Mouse (Mus musculus) lung, postnatal 10 days (tissue): ENCODE results near the gene Pdxk.
"Not testable (repeated sequence)": the region's sequence is repeated elsewhere in the genome, so short reads cannot be mapped to it uniquely, and the experiment has no call there.

ENCODE experiments used
- DNase-seq: peaks from one replicate; pipeline ENCODE4 v3.0.0; 2021

Gene Pdxk

DNA sequence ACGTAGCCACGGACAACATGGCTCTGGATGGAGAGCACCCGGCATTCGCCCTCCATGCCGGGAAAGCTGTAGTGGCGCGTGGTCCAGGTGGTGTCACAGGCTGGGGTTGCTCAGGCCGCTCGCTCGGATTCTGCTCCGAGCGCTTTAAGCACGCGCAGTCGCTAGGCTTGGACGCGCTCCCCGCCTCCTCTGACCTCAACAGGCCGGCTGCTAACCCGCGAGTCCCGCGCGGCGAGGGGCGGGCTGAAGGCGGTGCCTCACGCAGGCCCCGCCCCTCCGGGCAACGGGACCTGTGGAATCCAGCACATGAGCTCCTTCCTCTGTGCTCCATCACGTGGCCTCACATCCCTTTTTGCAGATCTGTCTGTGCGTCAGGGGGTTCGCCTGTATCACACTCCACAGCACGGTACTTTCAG lies at the start of gene Pdxk:
Pdxk (minus strand) TSS at position 184 of the 416 bp plus-strand sequence.
- DNase-seq: peak; percentile 94

DNA sequence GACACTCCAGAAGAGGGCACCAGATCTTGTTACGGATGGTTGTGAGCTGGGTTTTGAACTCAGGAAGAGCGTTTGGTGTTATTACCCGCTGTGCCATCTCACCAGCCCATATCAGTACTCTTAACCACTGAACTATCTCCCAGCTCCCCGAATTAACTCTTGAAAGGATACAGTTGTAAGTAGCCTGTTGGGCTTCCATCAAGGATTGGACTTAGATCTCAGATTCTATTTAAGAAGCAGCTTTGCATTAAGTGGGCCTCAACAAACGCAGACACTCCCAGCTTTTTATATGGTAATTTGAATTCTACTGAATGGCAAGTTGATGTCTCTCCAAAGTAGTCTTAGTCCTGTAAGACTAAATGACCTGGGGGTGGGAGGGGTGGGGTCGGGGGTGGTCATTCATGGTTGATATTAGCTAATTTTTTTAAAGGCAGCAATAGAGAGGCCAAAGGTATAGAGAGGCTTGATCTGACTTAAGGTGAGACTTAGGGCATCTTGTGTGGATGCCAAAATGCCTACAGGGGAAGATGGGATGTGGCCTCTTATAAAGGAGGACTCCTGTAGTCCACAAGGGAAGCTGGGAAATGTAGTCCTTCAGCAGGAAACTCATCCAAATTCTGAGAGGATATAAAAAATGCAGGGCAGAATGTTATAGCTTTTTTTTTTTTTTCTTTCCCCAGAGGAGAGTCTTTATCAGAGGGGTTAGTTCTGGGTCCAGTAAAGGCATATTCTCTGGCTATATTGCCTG lies 38.4 kb upstream of the Pdxk start:
- no peak for DNase-seq

- DNase-seq: peak; percentile 86
Observed at GRCm38 (mm10) chr10:78487431-78488086, 22.8 kb upstream of the Pdxk start.

- DNase-seq: no peak
Observed at GRCm38 (mm10) chr10:78486871-78487270, 22.1 kb upstream of the Pdxk start.

DNA sequence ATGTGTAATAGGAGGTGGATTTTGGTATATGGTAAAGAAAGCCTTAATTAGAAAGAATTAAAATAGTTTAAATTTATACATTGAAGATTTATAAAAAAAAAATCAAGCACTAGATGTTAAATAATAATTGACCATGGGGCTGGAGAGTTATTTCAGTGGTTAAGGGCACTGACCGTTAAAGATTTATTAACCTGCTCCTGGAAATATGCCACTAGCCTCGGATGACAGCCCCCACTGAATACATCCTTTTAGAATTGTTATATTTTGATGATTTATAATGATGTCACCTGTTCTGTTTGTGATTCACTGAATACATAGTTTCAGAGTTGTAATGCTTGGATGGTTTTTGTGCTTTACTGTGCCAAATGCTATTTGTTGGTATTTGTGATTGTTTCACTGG lies 20.6 kb upstream of the Pdxk start:
- not testable (repeated sequence) for DNase-seq

DNA sequence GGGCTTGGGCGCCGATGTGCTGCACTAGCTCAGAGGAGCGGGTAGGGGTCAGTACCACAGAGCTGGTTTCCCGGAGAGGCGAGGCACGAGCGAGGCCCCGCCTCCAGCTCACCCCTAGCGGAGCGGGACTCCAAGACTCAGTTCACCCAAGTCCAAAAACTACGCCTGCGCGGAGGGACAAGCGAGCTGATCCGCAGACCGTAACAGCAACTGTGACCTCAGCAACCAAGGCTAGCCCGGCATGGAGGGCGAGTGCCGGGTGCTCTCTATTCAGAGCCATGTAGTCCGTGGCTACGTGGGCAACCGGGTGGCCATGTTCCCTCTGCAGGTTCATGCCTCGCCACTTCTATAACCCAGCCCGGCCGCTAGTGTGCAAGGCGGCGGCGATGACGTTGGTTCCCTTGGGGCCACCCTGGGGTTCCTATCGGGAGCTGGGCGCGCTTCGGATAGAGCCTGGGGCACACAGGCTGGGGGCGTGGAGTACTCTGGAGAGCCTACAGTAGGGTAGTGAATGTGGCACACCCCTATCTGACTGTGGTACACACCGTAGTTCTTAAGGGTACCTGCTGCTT lies 17.2 kb upstream of the Pdxk start:
- DNase-seq: peak; percentile 56

DNA sequence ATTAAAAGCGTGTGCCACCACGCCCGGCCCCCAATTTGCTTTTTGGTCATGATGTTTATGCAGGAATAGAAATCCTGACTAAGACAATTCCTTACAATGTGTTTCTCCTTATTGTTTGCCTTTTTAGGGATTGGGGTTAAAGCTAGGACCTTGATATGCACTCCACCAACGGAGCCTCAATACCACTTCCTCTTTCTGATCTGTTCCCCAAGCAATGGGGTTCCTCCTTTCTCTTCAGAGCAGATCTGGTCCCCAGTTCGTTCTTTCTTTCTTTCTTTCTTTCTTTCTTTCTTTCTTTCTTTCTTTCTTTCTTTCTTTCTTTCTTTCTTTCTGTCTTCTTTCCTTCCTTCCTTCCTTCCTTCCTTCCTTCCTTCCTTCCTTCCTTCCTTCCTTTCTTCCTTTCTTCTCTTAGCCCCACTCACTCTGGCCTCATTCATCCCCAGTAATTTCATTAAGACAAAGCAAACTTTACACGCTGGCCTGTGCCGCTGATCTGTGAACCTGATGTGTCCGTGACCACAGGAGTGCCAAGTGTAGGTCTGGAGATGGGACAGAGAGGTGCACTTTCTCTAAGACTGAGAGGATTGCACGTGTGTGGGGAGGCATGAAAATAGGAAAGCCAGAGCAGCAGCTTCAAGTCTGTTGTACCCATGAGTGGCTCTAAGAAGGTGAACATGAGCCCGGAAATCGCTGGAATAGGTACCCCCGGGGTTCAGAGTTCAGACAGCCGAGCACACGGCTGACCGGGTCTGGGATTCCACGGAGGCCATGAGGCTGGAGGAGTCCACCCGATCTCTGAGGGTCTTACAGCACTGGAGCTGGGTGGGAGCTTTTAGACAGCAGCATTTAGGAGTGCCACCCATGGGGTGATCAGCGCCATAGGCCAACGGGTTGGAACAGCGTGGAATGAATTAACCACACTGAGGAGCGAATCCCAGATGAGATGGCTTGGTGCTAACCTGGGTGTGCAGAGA lies 16.5 kb upstream of the Pdxk start:
- DNase-seq: no peak

GRCm38 (mm10) chr10:78476821-78477220 lies 12.0 kb upstream of the Pdxk start:
- DNase-seq: no peak

- DNase-seq: no peak
Observed at GRCm38 (mm10) chr10:78474759-78475158, 10.0 kb upstream of the Pdxk start.

GRCm38 (mm10) chr10:78473434-78473833 lies 8.7 kb upstream of the Pdxk start:
- no peak for DNase-seq

- no peak for DNase-seq
Observed at GRCm38 (mm10) chr10:78472046-78472445, 7.3 kb upstream of the Pdxk start.

DNA sequence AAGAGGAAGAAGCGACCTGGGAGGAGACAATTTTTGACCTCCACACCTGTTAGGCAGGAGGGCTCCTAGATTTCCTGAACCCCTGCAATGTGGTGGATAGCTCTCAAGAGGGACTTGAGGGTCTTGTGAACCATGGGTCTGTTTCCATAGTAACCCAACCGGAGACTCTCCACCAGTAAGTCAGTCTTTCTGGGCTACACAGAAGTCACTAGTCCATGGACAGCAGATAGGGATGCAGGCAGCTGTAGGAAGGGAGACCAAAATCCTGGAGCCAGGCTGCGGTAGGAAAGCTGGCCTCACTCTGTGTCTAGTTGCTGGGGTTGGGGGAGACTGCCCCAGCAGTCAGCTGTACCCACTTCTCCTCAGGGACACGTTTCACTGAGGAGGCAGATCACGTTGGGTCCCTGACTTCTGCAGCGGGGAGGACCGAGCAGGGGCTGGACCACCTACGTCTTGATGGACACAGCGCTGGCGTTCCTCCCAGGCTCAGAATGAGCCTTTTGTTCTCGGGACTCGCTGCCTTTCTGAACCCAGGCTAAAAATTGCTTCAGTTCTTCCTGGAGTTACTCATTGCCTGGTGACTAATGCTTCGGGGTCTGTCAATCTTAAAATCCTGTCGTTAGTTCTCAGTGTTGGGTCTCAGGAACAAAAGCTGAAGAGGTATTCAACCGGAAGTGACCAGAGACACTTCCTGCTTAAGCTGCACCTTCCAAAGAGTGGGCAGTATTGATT lies 6.0 kb upstream of the Pdxk start:
- no peak for DNase-seq

DNA sequence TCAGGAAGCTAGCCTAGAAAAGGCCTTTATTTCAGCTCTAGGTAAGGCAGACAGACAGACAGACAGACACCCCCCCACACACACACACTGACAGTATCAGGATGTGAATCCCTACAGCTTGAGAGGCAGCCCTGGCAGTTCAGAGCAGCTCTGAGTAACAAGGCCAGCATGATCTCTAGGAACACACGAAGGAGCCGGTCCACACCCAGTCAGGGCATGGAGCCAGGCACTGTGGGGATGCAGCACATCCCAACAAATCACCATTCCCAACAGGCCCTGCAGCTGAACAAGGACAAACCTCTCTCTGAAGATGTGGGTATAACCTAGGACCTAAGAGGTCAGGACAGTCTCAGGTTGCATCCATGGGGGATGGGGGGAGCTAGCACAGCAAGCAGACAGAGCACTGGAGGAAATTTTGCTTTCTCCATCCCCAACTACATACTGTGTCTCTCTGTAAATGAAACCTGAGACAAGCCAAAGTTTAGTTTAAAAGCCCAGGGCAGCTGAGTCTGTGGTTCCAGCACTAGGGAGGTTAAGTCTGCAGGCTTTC lies 3.1 kb upstream of the Pdxk start:
- DNase-seq: peak; percentile 46

- DNase-seq: no peak
Observed at GRCm38 (mm10) chr10:78466647-78467046, 1.9 kb upstream of the Pdxk start.

DNA sequence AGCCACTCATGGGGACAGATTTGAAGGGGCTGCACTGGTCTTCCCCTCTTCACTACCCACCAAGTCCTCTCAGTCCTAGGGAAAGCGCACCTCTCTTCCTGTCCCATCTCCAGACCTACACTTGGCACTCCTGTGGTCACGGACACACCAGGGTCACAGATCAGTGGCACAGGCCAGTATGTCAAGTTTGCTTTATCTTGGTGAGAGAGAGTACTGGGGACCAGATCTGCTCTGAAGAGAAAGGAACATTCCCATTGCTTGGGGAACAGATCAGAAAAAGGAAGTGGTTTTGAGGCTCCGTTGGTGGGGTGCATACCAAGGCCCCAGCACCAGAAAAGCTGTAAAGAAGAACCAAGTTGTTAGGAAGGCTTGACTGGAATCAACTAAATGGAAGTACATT lies 697 bp upstream of the Pdxk start:
- DNase-seq: no peak

GRCm38 (mm10) chr10:78464201-78464791 lies 479 bp downstream of the Pdxk start:
- no peak for DNase-seq

GRCm38 (mm10) chr10:78463769-78464167 lies 1.0 kb downstream of the Pdxk start:
- DNase-seq: no peak

DNA sequence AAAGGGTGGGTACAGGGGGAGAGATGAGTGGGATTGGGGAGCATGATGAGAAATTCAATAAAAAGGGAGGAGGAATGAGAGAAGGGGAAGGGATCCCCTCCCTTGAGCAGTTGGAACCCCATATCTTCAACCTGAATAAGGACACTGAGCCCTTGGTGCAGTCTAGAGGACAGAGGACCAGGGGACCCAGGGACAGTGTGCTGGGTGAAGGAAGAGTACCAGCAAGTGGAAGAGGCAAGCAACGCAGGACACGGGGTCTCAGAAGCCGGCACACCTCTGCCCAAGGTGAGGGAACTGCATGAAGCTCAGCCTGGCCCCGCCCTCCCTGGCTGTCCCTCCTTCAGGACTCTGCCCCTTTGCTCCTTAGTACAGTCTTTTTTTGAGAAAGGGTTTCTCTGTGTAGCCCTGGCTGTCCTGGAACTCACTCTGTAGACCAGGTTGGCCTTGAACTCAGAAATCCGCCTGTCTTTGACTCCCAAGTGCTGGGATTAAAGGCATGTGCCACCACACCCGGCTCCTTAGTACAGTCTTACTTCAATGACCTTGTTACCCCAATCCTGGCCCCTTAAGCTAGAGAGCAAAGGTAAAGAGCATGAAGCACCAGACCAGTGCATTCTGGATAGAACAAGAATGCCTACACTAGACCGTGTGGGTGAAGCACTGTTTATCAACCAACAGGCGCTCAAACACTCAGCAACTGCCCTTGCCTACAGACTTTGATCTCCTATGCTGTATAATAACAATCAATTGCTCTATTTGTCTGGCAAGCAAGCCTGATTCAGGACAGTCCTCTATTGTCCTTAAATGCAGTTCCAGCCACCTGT lies 1.6 kb downstream of the Pdxk start:
- no peak for DNase-seq

GRCm38 (mm10) chr10:78461767-78462166 lies 3.0 kb downstream of the Pdxk start:
- DNase-seq: peak; percentile 12

- peak; percentile 16 for DNase-seq
Observed at GRCm38 (mm10) chr10:78460463-78460862, 4.3 kb downstream of the Pdxk start.
